Mouse (Mus musculus) lung, postnatal 10 days (tissue): Measurements from ENCODE around the gene Sftpd.
A peak's percentile ranks its signal among the peaks of the same experiment; 100 is the strongest.

Experiments
- DNase-seq: peaks from one replicate; pipeline ENCODE4 v3.0.0; 2021

The Sftpd gene

DNA sequence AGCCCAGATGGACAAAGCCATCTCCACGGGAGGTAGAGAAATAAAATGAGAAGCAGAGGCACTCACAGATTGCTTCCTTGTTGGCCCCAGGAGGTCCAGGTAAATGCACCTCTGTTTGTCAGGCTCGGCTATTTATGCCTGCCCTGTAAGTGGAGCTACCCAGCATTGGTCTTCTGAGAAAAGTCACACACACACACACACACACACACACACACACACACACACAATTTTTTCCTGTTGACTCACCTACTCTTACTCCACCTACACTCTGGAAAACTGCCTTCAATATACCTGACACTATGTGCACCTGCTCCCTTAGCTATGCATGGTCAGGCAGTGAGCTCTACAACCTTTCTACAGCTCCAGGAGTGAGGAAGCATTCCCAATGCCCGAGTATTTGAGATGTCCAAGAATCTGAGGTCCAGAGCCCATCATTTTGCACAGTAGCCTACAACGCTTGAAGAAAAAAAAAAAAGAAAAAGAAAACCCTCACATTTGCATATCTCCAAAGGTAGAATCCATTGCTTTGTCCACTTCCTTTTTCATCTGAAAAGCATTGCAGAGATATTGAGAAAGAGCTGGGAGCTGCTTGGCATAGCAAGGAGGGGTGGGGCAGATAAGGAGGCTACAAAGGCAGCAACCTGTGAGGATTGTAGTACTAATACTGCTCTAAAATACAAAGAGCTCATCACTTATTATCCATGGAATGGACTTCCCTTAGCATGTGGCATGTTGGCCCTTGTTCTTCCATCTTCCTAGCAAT is at the start of gene Sftpd:
Gene Sftpd, minus strand, starts transcription at position 91 of the 763 bp plus-strand sequence.
- DNase-seq = peak; percentile 33

DNA sequence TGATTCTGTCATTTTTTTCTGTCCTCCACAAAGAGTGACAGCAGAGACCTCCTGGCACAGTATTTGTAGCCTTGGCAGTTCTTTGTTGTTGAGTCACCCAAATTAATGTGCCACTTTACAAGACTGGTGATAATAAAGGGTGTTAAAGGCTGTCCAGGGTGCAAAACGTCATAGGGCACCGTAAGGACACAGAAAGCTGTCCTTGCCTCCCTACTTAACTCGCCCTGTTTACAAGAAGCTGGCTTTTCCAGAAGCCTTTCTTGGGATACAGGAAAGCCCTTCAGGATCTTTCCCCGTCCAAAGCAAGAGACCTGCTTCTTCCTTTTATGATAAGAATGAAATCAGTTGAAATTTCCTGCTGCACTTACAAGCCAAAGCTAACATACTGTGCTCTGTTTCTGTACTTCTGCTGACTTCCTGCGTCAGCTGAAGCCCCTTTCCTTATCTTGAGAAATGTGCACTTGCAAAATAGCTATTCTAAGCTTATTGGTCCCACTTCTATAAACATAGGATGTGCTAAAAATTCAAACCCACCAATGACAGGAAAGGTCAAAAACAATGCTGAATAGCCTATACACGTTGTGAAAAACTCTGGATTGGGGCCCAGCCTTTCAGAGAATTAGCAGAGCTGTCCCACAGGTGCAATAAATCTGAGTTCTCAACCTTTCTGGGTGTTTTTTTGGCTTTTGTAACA is 13.2 kb upstream of the Sftpd start:
- DNase-seq = no peak

DNA sequence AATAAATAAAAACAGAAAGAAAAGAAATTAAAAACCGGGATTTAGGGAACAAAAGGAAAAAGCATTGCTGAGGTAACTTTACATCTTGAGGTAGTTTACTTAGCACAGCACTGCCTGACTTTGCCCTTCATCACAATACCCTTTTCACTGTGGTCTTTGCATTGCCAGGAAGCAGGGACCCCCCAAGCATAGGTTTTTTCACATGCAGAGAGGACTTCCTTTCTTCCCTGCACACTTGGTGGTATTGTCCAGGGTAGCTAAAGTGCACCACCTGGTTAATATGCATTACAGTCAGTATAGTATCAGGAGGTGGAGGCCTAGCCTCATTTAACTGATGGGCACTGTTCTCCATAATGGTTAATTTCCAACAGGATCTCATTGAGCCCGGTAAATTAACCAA is 4.5 kb upstream of the Sftpd start:
- DNase-seq = no peak

DNA sequence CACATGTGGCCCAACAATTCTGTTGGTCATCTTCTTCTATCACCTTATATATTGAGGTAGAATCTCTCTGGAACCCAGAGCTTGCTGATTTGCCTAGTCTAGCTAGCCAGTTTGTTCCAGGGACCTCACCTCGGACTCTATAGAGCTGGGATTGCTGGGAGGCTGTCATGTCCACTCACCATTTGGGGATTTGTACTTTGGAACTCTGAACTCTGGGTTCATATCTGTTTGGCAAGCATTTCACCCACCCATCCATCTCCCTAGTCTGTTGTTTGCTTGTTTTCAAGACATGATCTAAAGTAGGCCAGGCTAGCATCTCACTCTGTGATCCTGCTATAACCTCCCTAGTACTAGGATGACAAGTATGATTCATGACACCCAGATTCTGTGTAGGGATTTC is 10.1 kb downstream of the Sftpd start:
- DNase-seq = no peak

DNA sequence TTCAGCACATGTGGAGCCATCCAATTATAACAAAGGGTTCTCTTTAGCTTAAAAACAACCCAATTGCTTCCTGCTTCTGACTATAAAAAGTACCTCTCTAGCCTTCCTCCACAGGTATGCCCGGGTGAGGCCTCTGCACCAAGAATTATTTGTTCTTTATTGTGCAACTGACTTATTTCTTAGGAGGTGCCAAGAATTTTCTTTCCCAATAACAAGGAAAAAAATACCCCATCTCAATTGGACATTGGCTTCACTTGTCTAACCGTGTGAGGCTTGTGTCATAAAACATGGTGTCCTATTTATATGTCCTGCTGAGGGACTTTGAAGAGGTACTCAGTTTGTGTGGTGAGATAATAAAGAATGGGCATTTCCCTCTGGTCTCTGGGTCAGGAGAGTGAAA is 14.4 kb downstream of the Sftpd start:
- no peak for DNase-seq

DNA sequence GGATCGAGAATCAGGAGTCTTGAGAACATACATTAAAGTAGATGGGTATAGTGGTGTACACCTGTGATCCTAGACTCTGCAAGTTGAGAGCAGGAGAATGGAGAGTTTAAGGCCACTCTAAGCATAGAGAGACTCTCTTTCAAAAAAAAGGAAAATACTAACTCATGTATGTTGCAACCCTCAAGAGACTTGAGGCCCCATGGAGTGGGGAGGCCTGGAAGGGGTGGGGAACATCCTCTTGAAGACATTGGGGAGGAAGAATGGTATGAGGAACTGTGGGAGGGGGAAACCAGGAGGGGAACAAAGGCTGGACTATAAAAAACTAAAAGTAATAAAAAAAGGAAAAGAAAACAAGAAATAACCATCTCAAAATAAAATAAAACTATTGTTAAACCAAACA is 16.4 kb downstream of the Sftpd start:
- no peak for DNase-seq

DNA sequence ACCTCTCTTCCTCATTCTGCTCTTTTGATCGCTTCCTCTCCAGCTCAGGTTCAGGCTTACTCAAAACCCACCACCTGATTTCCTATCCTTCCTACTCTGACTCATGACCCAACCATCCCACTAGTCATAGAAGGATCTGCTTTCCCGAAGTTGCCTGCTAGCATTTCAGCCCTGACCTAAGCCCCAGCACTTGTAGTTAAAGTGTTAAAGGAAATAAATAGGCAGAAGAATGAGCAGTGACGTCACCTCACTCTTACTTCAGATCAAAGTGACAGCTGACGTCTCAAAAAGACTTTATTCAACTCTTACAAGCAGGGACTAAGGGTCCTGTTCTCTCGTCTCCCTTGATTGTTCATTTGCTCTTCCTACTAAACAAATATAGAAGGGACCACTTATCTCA is 17.7 kb downstream of the Sftpd start:
- no peak for DNase-seq

DNA sequence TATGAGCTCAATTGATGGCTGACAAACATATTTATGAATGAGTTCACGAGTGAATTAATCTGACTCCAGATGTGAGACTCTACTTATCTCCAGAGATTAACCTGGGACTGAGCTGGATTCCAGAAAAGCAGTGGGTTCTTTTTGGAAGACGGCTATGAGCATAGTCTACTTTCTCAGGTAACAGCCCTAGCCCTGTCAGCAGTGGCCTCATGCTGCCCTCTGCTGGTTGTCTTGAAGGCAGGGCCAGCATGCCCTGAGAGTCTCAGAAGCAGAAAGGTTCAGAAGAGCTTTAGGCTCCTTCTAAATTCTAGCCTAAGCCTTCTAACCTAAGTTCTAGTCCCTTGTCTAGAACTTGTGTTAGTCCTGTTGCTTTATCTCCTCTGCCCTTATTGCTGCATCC is 22.3 kb downstream of the Sftpd start:
- peak; percentile 65 for DNase-seq

DNA sequence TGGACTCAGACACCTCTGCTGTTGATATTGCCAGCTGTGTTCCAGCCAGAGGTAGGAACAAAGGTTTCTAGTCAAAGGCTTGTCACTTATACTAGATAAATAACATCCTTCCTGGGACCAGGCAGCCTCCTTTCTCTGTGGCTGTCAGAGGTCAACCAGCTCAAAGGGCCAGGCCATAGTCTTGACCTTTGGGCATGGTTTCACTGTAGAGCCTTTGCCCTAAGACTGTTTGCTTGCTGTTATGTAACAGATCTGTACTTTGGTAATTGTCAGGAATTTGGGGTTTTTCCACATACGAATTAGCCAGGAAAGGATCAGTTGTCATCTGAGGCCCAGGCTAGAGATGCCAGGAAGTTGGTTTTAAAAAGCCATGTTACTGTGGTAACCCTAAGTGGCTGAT is 24.2 kb downstream of the Sftpd start:
- DNase-seq = no peak

DNA sequence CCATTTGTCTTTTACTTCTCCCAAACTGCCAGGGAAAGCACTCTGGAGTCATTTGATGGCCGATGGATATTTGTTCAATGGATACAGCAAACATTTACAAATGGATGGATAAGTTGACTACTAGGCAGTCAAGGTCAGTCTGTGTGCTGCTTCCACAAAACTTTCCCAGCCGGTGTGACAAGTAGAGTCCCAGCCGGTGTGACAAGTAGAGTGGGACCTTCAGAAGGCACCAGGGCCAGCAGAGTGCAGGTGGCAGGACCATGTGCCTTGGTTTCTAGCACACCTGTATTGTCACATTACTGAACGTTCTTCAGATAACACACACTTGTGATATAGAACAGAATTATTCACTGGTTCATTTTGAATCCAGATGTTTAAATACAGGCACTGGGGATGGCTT is 24.9 kb downstream of the Sftpd start:
- DNase-seq = no peak

DNA sequence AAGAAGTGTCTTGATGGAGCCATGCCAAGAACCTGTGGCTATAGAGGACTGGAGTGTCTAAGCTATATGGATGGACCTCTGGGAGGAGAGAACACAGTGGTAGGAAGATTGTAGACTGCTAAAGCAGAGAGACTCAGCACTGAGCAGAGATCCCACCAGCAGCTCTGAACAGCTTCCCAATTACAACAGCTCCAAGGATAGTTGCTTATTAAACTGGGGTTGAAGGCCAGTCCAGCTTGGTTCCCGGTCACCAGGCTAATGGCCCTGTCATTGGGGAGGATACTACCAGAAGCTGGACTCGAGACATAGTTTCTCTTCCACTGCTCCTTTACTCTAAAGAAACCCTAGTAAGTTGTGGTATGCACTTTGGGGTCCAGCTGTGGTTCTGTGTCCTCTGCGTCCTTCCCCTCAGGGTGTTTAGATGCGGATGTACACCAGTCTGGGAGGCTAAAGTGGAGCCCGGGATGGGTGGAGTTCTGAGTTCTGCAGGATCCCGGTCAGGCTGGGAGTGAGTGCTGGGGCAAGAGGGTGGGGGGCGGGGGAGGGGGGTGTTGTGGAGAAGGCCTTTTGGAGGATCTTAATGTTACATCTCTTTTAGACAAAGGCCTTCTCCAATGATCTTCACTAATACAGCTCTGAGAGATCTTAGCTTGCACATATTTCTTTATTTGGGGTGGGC is 33.6 kb downstream of the Sftpd start, which contains the start of gene Mbl1:
Gene Mbl1, plus strand, starts transcription at position 239 of the 679 bp plus-strand sequence.
- DNase-seq = no peak

DNA sequence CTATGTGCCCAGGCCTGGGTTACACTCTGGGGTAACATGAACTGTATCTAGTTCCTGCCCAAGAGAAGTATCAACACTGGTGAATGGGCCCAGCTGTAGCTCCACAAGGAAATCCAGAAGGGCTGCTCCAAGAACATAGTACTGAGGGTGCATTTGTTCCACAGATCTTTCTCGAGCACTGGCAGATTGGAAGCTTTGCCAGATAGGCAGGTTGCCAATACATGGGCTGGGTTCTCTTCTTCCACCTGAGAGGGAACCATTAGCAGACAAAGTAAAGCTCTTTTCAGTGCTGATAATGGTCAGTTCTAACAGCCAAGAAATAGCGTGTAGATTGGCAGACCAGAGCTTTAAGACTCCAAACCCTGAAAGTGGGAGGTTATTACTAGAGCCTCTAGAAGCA is 37.6 kb downstream of the Sftpd start:
- DNase-seq = peak; percentile 31

DNA sequence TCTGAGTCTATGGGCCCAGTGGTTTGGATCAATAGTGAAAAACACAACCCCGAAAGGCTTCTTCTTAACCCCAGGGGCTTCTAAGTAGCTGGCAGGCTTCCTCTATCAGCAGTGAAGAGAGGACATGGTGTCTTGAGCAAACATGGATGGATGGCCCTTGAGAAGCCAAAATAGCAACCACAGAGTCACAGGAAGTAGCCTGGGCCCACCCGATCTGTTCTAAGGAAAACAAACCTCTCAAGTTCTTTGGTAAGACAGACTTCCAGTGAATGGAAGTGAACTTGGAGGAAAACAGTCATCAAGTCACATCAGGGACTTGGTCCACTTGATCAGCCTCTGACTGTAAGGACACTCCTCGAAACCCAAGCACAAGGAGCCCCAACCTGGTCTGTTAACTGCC is 38.0 kb downstream of the Sftpd start:
- peak; percentile 16 for DNase-seq

DNA sequence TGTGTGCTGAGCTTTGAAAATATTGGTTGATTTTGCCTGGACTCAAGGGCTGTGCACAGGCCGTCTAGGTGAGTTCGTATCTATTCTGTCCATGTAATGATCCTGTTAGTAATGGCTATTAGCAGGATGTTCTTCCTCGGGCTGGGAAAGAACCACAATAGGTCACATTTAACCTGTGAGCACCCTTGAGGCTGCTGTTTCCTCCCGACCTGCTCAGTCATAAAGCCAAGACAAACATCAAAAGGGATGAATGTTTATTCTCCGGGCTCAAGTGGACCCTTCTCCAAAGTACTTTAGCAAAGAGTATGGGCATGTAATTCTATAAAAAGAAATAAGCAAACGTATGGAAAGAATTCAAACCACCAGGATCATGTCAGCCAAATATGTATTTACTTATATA is 38.9 kb downstream of the Sftpd start:
- peak; percentile 55 for DNase-seq

DNA sequence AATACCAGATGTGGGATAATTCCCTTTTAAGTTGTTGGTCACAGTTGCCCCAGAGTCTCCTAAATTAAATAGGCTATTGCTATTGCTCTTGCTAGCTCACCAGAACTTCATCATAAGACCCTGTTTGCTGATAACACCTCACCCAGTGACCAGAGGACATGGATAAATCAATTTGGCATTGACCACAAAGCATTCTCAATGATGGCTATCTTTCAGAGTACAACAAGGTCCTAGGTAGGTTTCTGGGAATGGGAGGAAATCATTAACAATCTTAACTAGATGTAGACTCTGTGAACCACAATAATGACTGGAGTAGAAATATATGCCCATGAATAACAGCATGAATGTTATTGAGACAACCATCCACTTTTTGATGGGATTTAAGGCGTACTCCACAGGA is 44.3 kb downstream of the Sftpd start:
- no peak for DNase-seq

DNA sequence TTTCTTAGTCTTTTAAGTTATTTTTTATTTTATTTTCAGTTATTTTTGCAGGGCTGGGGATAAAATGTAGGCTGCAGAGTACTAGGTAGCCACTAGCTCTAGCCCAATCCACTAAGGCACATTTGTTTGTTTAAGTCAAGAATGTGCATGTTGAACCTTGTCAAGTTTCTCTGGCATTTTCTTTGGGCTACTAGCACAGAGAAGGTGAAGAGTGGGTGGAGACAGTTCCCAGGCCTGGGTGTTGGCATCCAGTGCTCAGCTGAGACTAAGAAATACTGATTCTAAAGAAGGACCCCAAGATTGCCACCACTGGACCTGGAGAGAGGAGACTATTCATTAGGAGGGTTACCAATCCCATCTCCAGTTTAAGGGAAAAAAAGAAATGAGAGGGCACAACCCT is 47.9 kb downstream of the Sftpd start:
- peak; percentile 14 for DNase-seq

DNA sequence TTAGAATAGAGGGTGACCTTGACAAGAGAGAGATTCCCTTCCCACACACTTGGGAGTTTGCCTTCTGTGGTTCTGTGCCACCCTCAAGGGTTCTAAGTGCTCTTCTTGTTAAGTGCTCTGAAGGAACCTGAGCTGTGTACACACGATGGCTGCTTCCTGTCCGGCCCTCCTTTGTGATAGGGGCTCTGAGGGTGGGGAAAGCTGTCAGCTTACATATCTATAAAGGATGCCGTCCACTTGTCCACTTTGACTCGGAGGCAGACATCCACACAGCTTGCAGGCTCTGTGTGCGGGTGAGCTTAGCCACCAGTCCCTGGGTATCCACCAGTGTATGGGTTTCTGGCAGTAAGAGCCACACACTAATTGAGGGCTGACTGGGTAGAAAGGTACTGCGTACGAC is 53.4 kb downstream of the Sftpd start, which contains the start of gene Sftpa1:
Gene Sftpa1, plus strand, starts transcription at position 243 of the 400 bp plus-strand sequence.
- DNase-seq = peak; percentile 19

DNA sequence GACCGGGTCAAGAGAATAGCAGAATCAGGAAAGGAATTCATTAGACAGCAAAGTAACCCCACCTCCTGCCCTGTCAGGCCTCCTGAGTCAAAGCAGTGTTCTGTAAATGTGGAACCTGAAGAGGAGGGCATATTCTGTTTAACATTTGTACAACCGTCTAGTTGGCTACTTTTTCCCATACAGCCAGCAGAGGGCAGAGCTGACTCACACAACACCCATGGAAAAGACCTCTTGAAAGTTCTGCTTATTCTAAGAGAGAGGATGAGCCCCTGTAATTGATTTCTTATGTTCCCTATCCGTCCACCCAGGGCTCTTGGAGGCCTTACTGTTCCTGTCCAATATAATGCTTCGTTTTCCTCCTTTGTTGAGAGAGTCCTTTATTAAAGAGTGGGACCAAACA is 57.0 kb downstream of the Sftpd start:
- peak; percentile 40 for DNase-seq

DNA sequence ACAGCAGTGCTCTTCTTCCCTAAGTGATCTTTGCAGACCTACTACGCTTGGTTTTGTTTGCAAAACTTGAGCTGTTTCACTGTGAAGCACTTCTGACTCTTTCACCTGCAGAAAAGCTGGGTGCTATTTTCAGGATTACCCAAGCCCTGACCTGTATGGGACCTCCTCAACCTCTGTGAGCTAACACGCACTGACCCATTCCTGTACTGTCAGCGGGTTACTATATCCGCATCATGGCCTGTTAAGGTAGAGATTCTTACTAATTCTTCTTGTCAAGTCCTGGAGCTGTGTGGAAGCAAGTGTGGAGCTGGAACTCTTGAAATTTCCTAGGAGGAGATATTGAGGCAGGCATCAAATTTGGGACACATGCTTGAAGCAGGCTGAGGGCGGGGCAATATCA is 60.3 kb downstream of the Sftpd start:
- DNase-seq = no peak
